Mouse (Mus musculus) CD8-positive naive resting alpha-beta T cell, adult 57 days (primary cell): Measurements from ENCODE around the gene Grcc10. TPM values are rescaled to one million over a fixed set of nuclear protein-coding genes. Genes with fewer than 3 reads are reported as not detected.

Source experiments
- total RNA-seq: library from RNA; stranded (reverse); gene quantifications from one replicate; pipeline ENCODE4 v1.2.4, GENCODE M21; 2023

Grcc10 gene
- 226 TPM for total RNA-seq

DNA sequence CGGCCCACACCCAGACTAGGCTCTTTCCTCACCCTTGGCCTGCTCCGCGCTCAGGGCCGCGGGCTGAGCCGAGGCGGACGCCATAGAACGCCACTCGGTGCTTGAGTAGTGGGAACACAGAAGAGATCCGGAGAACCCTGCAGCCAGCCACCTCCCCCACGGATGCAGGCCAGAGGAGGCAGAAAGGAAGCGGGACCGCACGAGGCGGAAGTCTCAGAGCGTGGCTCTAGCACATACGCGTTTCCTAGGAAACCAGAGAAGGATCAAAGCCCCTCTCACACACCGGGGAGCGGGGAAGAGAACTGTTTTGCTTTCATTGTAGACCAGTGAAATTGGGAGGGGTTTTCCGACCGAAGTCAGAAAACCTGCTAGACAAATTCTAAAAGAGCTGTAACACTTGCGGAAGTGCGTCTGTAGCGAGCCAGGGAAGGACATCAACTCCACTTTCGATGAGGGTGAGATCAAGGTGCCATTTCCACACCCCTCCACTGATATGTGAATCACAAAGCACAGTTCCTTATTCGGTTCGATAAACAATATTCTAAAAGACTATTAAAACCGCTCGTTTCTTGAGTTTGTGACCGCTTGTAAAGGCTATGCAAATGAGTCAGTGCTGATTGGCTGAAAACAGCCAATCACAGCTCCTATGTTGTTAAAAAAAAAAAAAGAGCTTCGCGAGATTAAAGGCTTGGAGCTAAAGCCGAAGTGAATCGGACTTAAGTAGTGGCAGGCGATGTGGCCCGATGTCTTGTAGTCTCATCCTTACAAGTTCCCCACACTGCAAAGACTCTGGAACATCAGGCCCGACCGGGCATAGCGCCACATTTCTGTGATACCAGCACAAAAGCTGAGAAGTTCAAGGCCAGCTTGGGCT, at the start of gene Grcc10:
Grcc10 (minus strand) TSS at position 487 of the 874 bp plus-strand sequence.

DNA sequence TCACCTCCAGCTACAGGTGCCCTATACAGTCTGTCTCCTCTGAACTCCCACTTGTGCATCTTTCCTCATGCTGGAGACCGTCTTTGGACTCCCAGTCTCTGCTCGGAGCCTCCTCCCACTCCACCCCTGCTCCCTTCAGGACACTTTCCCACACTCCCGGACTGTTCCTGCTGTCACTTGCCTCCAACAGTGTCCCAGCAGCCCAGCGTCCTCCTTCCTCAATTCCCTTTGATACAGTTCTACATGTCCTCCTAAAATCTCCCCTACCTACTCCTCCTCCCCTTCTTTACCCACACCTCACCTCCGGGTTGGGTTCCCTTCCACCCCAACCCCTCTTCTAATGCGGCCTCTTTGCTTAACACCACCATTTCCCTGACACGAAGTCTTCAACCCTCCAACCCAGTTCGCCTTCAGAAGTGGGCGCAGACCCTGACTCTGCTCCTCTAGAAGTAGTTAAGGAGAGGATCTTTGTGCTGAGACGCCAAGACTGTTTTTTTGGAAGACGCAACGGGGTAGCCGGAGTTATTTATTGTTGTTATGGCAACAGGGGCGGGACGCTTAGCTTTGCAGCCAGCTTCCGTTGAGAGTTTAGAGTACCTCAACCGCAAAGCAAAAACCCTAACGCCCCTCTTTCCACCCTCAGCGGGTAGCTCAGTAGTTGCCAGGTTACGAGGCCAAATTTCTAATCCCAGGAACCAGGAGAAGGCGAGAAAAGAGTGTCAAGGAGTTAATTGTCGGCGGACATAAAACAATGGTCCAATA, 38.2 kb upstream of the Grcc10 start, which contains the start of gene Lrrc23:
Lrrc23 (minus strand) TSS at position 506 of the 762 bp plus-strand sequence.

GRCm38 (mm10) chr6:124769101-124769765, 28.1 kb upstream of the Grcc10 start, which contains the start of gene Eno2:
Gene Eno2 (minus strand): TSS chr6:124769673.

GRCm38 (mm10) chr6:124755831-124756595, 14.8 kb upstream of the Grcc10 start, which contains the start of the genes Gm45234 and Atn1:
Gene Gm45234 (minus strand): TSS chr6:124756021.
Gene Atn1 (minus strand): TSS chr6:124756524.

GRCm38 (mm10) chr6:124738511-124739023, 2.6 kb downstream of the Grcc10 start, which contains the start of gene Ptpn6:
Gene Ptpn6 (minus strand): TSS chr6:124738714.

DNA sequence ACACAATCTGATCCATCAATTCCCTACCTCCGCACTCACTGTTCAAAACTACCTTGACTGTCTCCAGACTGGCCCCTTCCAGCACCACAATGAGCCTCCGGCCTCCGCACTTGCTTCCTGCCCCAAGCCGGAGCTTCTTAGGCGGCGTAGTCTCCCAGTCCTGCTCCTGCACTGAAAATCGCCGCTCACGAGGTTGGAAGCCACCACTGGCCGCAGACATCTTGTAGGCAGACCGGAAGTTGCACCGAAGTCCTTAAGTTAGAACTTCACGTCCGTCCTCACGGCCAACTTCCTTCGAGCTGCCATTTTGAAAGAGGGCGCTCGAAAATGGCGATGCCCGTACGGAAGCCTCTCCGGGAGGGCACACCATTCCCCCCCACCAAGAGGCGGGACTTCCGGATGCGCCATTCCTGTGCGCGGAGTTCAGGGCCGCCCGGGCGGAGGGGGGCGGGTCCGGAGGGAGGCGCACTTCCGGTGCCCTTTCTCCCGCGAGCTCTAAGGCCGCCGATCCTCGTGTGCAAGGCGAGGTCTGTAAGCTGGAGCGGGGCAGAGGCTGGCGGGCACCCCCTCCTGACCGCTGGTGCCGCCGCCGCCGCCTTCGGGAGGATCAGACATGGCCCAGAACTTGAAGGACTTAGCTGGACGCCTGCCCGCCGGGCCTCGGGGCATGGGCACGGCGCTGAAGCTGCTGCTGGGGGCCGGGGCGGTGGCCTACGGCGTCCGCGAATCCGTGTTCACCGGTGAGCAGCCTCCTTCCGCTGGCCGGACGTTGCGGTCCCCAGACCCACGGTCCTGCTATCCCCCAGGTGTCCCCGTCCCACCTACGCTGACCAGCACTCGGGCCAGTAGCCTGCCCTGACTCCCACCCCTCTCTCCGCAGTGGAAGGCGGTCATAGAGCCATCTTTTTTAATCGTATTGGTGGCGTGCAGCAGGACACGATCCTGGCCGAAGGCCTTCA, 29.1 kb downstream of the Grcc10 start, which contains the start of the genes Emg1 and Phb2:
Emg1 (minus strand) TSS at position 355 of the 959 bp plus-strand sequence.
Phb2 (plus strand) TSS at position 513 of the 959 bp plus-strand sequence.

Other genes with a start within 250 kb of the Grcc10 start
- gene C1rl, start 248.3 kb downstream of the Grcc10 start, total RNA-seq = 0.34 TPM
- not detected for gene C1ra, start 229.0 kb downstream of the Grcc10 start, total RNA-seq
- gene C1s1, start 199.0 kb downstream of the Grcc10 start, total RNA-seq = not detected
- not detected for gene C1rb, start 171.1 kb downstream of the Grcc10 start, total RNA-seq
- not detected for gene C1s2, start 105.3 kb downstream of the Grcc10 start, total RNA-seq
- gene Lpcat3, start 78.3 kb downstream of the Grcc10 start, total RNA-seq = 56.7 TPM
- 154 TPM for gene Emg1, start 29.2 kb downstream of the Grcc10 start, total RNA-seq
- 159 TPM for gene Phb2, start 29.0 kb downstream of the Grcc10 start, total RNA-seq
- 191 TPM for gene Ptpn6, start 2.7 kb downstream of the Grcc10 start, total RNA-seq
- 3.8 TPM for gene Gm45234, start 14.6 kb upstream of the Grcc10 start, total RNA-seq
- 107 TPM for gene Atn1, start 15.2 kb upstream of the Grcc10 start, total RNA-seq
- 1.4 TPM for gene Eno2, start 28.3 kb upstream of the Grcc10 start, total RNA-seq
- gene Lrrc23, start 38.4 kb upstream of the Grcc10 start, total RNA-seq = 10.1 TPM
- 3.6 TPM for gene Spsb2, start 67.3 kb upstream of the Grcc10 start, total RNA-seq
- gene Tpi1, start 72.9 kb upstream of the Grcc10 start, total RNA-seq = 26.1 TPM
- 79.3 TPM for gene Usp5, start 88.1 kb upstream of the Grcc10 start, total RNA-seq
- 2.0 TPM for gene Cdca3, start 88.2 kb upstream of the Grcc10 start, total RNA-seq
- gene Gnb3, start 98.9 kb upstream of the Grcc10 start, total RNA-seq = not detected
- gene P3h3, start 116.4 kb upstream of the Grcc10 start, total RNA-seq = not detected
- not detected for gene Gpr162, start 122.6 kb upstream of the Grcc10 start, total RNA-seq
- gene Cd4, start 146.8 kb upstream of the Grcc10 start, total RNA-seq = 9.1 TPM
- 0.83 TPM for gene Lag3, start 170.3 kb upstream of the Grcc10 start, total RNA-seq
- gene Ptms, start 178.7 kb upstream of the Grcc10 start, total RNA-seq = 25.0 TPM
- gene Mlf2, start 190.0 kb upstream of the Grcc10 start, total RNA-seq = 77.4 TPM
- 33.3 TPM for gene Cops7a, start 224.2 kb upstream of the Grcc10 start, total RNA-seq